ENCODE assay signal across 8 mouse cellular contexts in genomic region chr9:63650905-63651304, GRCm38 (mm10). TPM values are rescaled to one million over a fixed set of nuclear protein-coding genes. Genes with fewer than 3 reads are reported as not detected.
DNase-seq lines count a peak whose midpoint lies in the region; ATAC-seq and TF ChIP-seq lines count a peak whose summit lies in the region.
"Had no signal": no experiment of that assay in that cellular context is flagged by ENCODE, and none has a peak within 500 bp of the region (broad histone marks: within the 10 kb centered on the region; RNA-seq: fewer than 3 reads in every experiment).

No protein-coding gene starts in this region.

- H3K36me3 ChIP-seq in lung, embryonic 15.5 days: peaks cover 39% of the 10 kb centered on the region

- no peaks in the 10 kb centered on the region for H3K9me3 ChIP-seq in lung, embryonic 15.5 days

- peaks cover 55% of the 10 kb centered on the region for H3K4me1 ChIP-seq in lung, embryonic 15.5 days
- no peaks in the 10 kb centered on the region for H3K4me1 ChIP-seq in lung, adult 2 months (ENCODE audit: control insufficient read depth, insufficient read depth, low read length)

- no peaks in the 10 kb centered on the region for H3K27me3 ChIP-seq in lung, embryonic 15.5 days

- ATAC-seq in lung, embryonic 15.5 days (ENCODE audit: borderline replicate concordance, extremely low read depth, low FRiP score, low TSS enrichment): no peak

- no peak for DNase-seq in lung, adult 2 months
- DNase-seq in cerebellum, postnatal 36 days: peak; percentile 52 to 55
- DNase-seq in gastrocnemius, postnatal 25 days: peak; percentile 91
- peak; percentile 43 for DNase-seq in lung, postnatal 36 days
- no peak for DNase-seq in testis, postnatal 10 days (ENCODE audit: low spot score)
- no peak for DNase-seq in thymus, adult 18-20 months

- TF ChIP-seq POLR2A in lung, adult 2 months (IDR thresholded peaks at IDR 0.05; ENCODE audit: borderline replicate concordance, extremely low read depth, low read depth, low read length): no peak

- 69% methylated on average over 14 of the region's 14 CpGs for WGBS in lung, embryonic 15.5 days
- WGBS in lung, adult 2 months: 71% methylated on average over 14 of the region's 14 CpGs

- no peak overlapping the region for H3K4me3 ChIP-seq in lung, embryonic 15.5 days
- no peak overlapping the region for H3K4me3 ChIP-seq in lung, adult 2 months (replicated peaks; ENCODE audit: extremely low read depth, low read depth, low read length)

- H3K4me2 ChIP-seq in lung, embryonic 15.5 days: no peak overlapping the region

- peak overlapping the region; percentile 39 for H3K27ac ChIP-seq in lung, embryonic 15.5 days

- TF ChIP-seq CTCF in lung, adult 2 months (IDR thresholded peaks at IDR 0.05; ENCODE audit: insufficient read depth, low read length): no peak

- H3K9ac ChIP-seq in lung, embryonic 15.5 days: no peak overlapping the region

RNA-seq across cellular contexts. Expression of gene Aagab, which starts 48.4 kb away (rescaled TPM):
- 27.5 and 29.7 TPM in 2 replicates for polyA plus RNA-seq in lung, embryonic 15.5 days (2015; fragmentation: Nextera tagmentation; extraction: Ambion mirVana)
- polyA plus RNA-seq in lung, adult 2 months (2012; rRNA removed): 9.5 and 10.9 TPM in 2 replicates
- 10 to 100 TPM; 10.1 to 12.4 TPM for total RNA-seq in gastrocnemius, postnatal 25 days (2021)

RNA-seq across cellular contexts. Expression of gene Iqch, which starts 48.6 kb away (rescaled TPM):
- polyA plus RNA-seq in lung, embryonic 15.5 days (2015; fragmentation: Nextera tagmentation; extraction: Ambion mirVana): 0.05 and 0.20 TPM in 2 replicates
- polyA plus RNA-seq in lung, adult 2 months (2012; rRNA removed): 0.07 and 0.11 TPM in 2 replicates
- total RNA-seq in gastrocnemius, postnatal 25 days (2021): not detected
- total RNA-seq: gastrocnemius, postnatal 4 days had no signal

Comparison
In these comparisons a context has a peak if more than half of its experiments do, and no peak if none do; other contexts are left out.
1. DNase-seq: peak in cerebellum, postnatal 36 days (2 of 2), gastrocnemius, postnatal 25 days (single experiment) and lung, postnatal 36 days (single experiment); none in lung, adult 2 months (single experiment), testis, postnatal 10 days (single experiment) and thymus, adult 18-20 months (0 of 2).